Mouse (Mus musculus) limb, embryonic 15.5 days (tissue): Measurements from ENCODE around the gene Emp1. TPM values are rescaled to one million over a fixed set of nuclear protein-coding genes. Genes with fewer than 3 reads are reported as not detected.

Source experiments
- ATAC-seq: fragments of 200-750 bp; cut with Nextera tagmentation; 2 replicates; pipeline ENCODE4 v1.8.0; 2017; ENCODE audit warnings: low read depth, moderate TSS enrichment; ENCODE audit not compliant: insufficient number of reproducible peaks, low FRiP score, low TSS enrichment
- H3K27ac ChIP-seq: fragments of 300-500 bp; sonication (generic); 2 replicates; pipeline ENCODE4 v1.5.1; 2015; ENCODE audit warnings: moderate library complexity, mild to moderate bottlenecking, inconsistent platforms
- H3K27me3 ChIP-seq: fragments of 300-500 bp; sonication (generic); 2 replicates; pipeline ENCODE4 v1.6.1; 2015; ENCODE audit warnings: inconsistent platforms
- H3K36me3 ChIP-seq: fragments of 300-500 bp; sonication (generic); 2 replicates; pipeline ENCODE4 v1.6.1; 2015; ENCODE audit warnings: inconsistent platforms
- H3K4me1 ChIP-seq: fragments of 300-500 bp; sonication (generic); 2 replicates; pipeline ENCODE4 v1.6.1; 2015; ENCODE audit warnings: inconsistent platforms
- H3K4me2 ChIP-seq: fragments of 300-500 bp; sonication (generic); 2 replicates; pipeline ENCODE4 v1.6.1; 2015; ENCODE audit warnings: mild to moderate bottlenecking, inconsistent platforms
- H3K4me3 ChIP-seq: fragments of 300-500 bp; sonication (generic); 2 replicates; pipeline ENCODE4 v1.5.1; 2015; ENCODE audit warnings: mild to moderate bottlenecking, inconsistent platforms
- H3K9ac ChIP-seq: fragments of 300-500 bp; sonication (generic); 2 replicates; pipeline ENCODE4 v1.6.1; 2015; ENCODE audit warnings: inconsistent platforms
- H3K9me3 ChIP-seq: fragments of 300-500 bp; sonication (generic); 2 replicates; pipeline ENCODE4 v1.6.1; 2016; ENCODE audit warnings: inconsistent platforms
- WGBS: fragments of 180-500 bp; shearing (Covaris S2); methylation state at CpG from one replicate; pipeline ENCODE4 v1.1.7; 2015; 5-methylcytosine and 5-hydroxymethylcytosine counted together
- polyA plus RNA-seq: library from polyadenylated mRNA; unstranded; fragments of >200 nt; fragmentation: Nextera tagmentation; extraction: Ambion mirVana; gene quantifications from 2 replicates; pipeline ENCODE4 v1.2.1, GENCODE M21; 2015

Emp1 gene
- polyA plus RNA-seq, 1 experiment from 2014 or later = 369 TPM

DNA sequence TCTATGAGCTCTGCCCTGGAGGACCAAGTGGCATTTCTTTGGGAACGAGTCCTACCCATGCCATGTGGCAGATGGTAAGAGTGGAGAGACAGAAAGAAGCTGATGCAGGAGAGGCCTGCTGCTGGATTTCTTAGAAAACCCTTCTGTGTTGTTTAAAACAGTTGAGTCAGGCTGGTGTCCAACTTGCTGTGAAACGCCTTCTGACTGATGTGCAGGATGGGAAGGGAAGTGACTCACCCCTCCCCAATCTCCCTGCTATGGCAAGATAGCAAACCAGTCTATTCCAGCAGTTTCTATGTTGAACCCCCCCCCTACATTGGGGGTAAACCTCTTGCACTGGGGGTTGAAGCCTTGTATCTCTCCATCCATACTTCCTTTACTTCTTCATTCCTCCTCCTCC, 65.9 kb downstream of the Emp1 start:
- Histone ChIP-seq H3K4me1 (no peaks in the 10 kb centered on the region), H3K27me3 (no peaks in the 10 kb centered on the region), H3K9me3 (no peaks in the 10 kb centered on the region), H3K27ac (no peak overlapping the region), H3K4me2 (no peak overlapping the region), H3K4me3 (no peak overlapping the region), H3K36me3 (no peaks in the 10 kb centered on the region), H3K9ac (no peak overlapping the region)
- WGBS = 83% methylated on average over 2 of the region's 2 CpGs
- ATAC-seq = no peak

DNA sequence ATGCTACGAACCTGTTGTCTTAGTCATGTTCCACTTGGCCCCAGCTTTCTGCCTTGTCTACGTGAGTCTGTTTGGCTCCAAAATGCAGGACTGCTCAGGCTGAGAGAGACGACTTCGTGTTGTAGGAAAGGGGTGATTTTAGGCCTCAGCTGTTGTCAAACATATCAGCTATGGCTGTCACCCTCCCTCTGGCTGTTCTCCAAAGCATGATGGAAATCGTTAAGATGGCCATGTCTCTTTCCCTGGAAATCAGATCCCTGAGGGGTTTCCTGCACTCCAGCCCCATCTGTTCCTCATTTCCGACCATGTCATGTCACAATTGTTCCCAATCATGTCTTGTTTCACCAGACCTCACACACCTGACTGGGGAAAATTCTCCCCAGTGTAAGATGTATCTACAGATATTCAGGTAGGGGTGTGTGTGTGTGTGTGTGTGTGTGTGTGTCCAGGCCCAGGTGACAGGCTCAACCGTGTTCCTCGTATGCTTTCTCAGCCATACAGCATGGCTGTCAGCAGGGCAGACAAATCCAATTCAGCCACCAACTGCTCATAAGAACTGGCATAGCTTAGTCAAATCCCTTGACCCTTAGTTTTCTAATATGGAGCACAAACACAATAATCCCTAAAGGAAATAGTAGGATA, 67.0 kb downstream of the Emp1 start:
- WGBS = 38% methylated on average over 8 of the region's 8 CpGs
- H3K27ac ChIP-seq = no peak overlapping the region
- no peak for ATAC-seq

DNA sequence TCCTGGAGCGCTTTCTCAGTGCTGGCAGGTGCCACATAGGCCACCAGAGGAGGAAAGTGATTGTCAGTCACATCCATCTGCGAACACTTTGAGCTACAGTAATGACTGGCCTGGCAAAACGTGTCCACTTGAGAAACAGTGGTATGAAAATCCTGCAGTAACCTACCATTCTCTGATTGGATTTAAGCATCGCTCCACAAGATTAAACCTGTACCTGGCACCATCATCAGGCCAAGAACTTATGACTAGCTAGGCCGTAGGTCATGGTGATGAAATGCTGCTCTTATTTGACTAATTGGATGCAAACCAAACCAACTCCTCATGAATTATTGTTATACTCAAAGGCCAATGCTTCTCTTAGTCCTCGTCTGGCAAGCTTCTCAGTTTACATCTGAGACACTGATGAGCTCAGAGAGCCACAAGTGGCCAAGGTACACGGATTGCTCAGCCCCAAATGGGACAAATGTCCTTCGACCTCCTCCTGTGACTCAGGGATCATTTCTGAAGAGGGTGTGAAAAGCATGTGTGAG, 68.2 kb downstream of the Emp1 start:
- 80% methylated on average over 8 of the region's 8 CpGs for WGBS
- Histone ChIP-seq H3K4me2 (no peak overlapping the region), H3K9me3 (no peaks in the 10 kb centered on the region), H3K9ac (no peak overlapping the region), H3K27ac (no peak overlapping the region), H3K4me1 (no peaks in the 10 kb centered on the region), H3K4me3 (no peak overlapping the region), H3K36me3 (no peaks in the 10 kb centered on the region), H3K27me3 (no peaks in the 10 kb centered on the region)
- no peak for ATAC-seq

More for the DNA sequence above, 67.0 kb downstream of the Emp1 start:
- no peak overlapping the region for H3K4me3 ChIP-seq
- no peaks in the 10 kb centered on the region for H3K27me3 ChIP-seq
- H3K9me3 ChIP-seq = no peaks in the 10 kb centered on the region
- no peak overlapping the region for H3K4me2 ChIP-seq
- H3K36me3 ChIP-seq = no peaks in the 10 kb centered on the region
- no peak overlapping the region for H3K9ac ChIP-seq
- H3K4me1 ChIP-seq = no peaks in the 10 kb centered on the region

Other genes starting within 250 kb of the Emp1 start
- gene Gprc5d, start 244.3 kb upstream of the Emp1 start, polyA plus RNA-seq = 0.17 TPM in 1 of 2 replicates, not detected in the other
- 23.8 and 26.4 TPM in 2 replicates for gene Fam234b, start 164.6 kb upstream of the Emp1 start, polyA plus RNA-seq
- 10.9 and 14.7 TPM in 2 replicates for gene Hebp1, start 164.5 kb upstream of the Emp1 start, polyA plus RNA-seq
- gene Gsg1, start 108.2 kb upstream of the Emp1 start, polyA plus RNA-seq = 2.5 and 3.2 TPM in 2 replicates
- gene Pbp2, start 52.1 kb upstream of the Emp1 start, polyA plus RNA-seq = 2.6 and 3.4 TPM in 2 replicates